Mouse (Mus musculus) lung, postnatal 4 days (tissue): ENCODE data around the gene Nicn1.
"Not testable (repeated sequence)": the region's sequence is repeated elsewhere in the genome, so short reads cannot be mapped to it uniquely, and the experiment has no call there.

ENCODE experiments used
- DNase-seq, 2 experiments: peaks; one replicate each; pipeline ENCODE4 v3.0.0; 2021

Gene Nicn1

DNA sequence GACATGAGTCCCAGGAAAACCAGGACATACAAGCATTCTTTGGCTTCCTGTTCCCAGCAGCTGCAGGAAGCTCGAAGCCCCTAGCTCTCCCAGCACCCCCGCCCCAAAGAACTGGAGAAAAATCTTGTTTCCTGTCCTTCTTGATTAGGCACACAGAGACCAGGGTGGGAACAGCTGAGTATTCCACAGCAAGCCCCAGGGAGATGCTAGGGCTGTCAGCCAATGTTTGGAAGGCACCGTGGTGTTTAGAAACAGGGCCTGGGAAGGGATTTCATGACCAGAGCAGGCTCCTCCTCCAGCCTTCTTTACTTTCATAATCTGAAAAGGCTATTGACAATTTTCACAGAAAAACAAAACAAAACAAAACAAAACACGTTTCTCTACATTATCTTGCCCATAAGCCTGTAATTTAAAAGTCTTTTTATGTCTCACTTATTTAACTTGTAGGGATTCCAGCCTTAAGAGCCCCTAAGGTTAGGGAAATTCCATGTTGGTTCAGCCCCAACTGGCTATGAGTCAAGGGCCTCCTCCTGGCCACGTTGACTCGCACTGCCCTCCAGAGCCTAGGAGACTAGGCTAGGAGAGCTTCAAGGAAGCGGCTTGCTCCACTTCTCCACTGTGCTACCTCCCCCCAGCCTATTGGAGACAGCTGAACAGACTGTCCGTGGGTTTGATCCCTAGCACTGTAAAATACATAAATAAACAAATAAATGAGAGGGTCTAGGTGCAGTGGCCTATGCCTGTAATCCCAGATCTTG is 10.0 kb upstream of the Nicn1 start:
- peak; percentile 70 to 86 for DNase-seq

DNA sequence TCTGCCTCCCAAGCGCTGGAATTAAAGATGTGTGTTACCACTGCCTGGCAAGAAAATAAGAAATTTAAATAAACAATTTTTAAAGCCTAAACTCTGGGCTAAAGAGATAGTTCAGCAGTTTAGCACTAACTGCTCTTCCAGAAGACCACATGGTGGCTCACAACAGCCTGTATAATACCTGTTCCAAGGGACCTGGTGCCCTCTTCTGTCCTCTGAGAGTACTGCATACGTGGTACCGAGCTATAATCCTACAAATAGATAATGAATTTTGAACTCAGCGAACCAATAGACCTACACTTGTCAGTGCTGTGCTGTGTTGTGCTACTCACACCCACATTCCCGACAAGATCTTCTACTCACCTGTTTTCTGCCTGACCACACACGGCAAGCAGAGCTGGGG is 5.8 kb upstream of the Nicn1 start:
- peak; percentile 39 to 82 for DNase-seq

DNA sequence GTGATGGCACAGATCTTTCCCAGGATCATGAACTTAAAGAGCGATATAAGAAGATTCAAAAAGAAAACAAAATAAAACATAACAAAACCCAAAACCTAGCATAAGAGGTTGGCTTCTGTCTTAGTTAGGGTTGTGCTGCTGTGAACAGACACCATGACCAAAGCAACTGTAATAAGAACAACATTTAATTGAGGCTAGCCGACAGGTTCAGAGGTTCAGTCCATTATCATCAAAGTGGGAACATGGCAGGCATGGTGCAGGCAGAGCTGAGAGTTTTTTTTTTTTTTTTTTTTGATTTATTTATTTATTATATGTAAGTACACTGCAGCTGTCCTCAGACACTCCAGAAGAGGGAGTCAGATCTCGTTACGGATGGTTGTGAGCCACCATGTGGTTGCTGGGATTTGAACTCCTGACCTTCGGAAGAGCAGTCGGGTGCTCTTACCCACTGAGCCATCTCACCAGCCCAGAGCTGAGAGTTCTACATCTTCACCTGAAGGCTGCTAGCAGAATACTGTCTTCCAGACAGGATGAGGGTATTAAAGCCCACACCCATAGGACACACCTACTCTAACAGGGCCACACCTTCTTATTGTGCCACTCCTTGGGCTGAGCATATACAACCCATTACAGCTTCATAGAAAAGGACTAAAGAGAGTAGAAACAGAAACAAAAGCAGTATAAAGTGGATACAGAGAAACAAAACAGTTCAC is 2.5 kb upstream of the Nicn1 start:
- not testable (repeated sequence) for DNase-seq

DNA sequence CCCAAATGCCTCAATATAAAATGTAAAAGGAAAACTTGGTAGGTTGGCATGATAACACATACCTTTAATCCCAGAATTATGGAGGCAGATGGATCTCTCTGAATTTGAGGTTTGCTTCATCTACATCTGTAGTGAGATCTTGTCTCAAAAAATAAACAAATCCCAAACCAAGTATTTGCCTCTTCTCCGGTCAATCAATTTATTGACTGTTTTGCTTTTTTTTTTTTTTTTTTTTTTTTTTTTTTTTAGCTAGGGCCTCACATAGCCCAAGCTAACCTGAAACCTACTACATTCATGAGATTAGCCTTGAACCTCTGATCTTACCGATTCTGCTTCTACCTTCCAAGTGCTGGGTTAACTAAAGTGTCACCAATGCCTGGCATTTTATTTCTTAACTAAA is 882 bp upstream of the Nicn1 start:
- no peak for DNase-seq

DNA sequence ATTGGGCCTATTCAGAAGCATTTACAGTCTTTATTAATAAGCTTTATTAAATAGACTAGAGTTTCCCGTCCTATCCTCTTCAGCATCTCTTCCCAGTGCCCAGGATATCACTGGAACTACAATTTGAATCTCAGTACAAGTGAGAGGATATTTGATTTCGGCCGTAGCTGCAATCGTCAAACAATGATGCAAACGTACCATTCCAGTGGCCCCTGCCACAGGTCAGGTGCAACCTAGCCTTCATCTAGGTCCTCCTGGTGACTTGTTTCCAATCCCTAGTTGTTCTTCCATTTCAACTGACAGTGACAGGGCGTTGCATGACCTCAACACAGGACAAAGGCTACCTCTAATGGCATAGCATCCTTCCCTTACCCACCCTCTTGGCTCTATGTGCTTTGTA is 544 bp downstream of the Nicn1 start:
- no peak for DNase-seq

DNA sequence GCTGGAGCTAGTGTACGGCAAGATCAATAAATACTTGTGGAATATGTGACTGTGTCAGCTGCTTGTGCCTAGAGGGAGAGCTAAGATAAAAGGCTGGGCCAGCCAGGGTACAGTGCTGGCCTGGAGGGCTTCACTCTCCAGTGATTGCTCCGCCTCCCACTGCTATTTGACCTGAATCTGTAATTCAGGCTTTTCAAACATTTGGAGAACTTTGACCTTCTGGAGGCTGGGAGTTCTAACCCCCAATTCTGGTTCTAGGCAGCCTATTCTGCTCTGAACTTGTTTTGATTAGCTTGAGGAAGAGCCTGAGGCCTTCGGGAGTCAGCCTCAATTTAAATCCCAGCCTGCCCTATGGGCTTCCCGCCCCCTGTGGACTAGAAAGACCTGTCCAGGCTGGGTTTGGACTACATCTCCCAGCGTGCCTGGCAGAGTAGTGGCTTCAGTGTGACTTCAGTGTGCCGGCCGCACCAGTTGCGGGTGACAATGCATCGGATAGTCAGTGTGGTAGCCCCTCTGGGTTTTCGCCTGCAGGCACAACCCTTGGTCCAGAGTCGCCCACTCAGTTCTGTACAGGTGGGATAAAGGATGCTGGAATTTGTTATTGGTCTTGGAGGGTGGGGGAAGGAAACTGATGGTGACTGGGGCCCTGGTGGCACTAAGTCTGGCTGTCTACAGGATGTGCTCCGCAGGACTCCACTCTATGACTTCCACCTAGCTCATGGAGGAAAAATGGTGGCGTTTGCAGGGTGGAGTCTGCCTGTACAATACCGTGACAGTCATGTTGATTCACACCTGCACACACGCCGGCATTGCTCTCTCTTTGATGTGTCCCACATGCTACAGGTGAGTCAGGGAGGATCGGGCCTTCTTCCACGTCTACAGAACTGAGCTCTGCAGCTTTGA is 6.5 kb downstream of the Nicn1 start, which contains the start of gene Amt:
Gene Amt, plus strand, starts transcription at position 401 of the 903 bp plus-strand sequence.
- peak; percentile 29 to 57 for DNase-seq

DNA sequence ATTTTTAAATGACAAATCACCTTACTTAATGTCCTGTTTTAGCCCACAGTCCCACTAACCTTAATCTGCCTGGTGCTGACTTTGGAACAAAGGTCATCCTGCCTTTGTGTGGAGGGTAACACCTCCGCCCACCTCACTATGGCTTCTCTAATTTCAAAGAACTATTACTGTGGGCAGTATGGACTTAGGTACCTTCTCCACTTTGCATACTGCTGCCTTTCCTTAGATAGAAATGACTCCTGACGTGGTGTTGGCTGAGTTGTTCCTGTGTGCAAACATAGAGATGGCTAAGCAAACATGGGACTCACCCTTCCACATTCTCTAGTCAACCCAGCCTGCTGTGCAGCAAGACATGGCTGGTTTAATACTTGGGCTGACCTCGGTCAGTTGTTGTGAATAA is 11.6 kb downstream of the Nicn1 start:
- DNase-seq: peak in 1 of 2 experiments; percentile 17

DNA sequence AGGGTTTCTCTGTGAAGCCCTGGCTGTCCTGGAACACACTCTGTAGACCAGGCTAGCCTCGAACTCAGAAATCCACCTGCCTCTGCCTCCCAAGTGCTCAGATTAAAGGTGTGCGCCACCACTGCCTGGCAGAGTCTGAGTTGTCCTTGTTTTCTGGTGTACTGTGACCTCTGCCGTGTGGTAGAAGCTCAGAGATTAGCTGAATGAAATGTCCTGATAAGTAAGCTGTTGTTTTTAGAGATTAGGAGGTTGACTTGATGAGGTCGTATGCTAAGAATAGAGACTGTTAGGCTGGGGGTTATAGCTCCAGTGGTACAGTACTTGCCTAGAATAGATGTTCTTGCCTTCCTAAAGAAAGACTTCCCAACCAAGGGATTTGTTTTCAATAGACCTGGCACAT is 14.5 kb downstream of the Nicn1 start:
- no peak for DNase-seq

DNA sequence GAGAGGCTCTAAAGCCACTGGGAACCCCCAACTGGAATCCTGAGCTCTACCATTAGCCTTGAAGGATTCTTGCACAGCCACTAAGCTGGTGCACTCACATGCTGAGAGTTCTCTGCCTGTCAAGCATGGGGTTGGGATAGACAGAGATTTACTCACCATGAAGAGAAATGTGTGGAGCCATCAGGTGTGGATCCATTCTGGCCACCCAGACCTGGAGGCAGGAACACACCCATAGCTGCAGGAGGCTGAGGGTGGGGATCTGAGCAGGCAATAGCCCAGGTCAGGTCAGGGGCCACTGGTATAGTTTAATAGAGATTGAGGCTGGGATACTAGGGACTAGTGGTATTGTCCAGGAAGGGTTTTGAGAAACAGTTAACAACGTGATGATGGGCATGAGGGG is 14.9 kb downstream of the Nicn1 start:
- DNase-seq: peak in 1 of 2 experiments; percentile 17

DNA sequence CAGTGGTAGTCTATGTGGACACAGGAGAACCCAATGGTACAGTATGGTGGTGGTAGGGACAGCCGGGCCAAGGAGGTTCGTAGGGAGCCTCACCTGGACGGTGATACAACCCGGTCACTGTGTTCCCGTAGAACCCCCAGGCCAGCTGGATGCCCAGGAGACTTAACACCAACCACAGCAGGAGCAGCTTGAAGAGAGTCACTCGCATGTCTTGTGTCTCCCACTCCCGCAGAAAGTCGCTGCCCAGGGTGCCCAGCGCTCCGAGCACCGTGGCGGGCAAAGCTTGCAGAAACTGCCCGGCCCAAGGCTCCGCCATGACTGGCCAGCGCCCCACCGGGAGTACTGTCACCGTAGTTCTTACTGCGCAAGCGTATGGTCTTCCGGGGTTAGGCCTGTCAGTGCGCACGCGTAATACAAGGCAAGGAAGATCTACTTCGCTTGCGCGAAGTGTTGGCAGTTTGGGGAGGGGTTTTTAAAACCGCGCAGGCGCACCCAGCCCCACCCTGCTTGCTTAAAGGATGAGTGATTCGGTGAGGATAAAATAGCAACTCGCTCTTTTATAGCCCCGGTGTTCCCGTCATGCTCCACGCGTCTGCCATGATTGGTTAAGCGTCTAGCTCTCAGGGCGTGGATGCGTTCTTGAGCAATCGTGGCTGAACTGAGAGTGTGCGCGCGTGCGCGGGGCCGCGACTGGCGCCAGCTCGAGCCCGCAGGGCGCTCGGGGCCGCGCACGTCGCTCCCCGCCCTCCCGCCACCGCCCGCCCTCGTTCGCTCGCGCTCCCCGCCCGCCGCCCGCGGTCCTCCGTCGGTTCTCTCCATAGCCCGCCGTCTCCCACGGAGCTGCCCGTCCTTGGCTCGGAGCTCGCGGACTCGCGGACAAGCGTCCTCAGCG is 15.6 kb downstream of the Nicn1 start, which contains the start of the genes Rhoa and Tcta:
Gene Rhoa, plus strand, starts transcription at position 501 of the 892 bp plus-strand sequence.
Gene Tcta, minus strand, starts transcription at position 532 of the 892 bp plus-strand sequence.
- peak; percentile 98 to 99 for DNase-seq

DNA sequence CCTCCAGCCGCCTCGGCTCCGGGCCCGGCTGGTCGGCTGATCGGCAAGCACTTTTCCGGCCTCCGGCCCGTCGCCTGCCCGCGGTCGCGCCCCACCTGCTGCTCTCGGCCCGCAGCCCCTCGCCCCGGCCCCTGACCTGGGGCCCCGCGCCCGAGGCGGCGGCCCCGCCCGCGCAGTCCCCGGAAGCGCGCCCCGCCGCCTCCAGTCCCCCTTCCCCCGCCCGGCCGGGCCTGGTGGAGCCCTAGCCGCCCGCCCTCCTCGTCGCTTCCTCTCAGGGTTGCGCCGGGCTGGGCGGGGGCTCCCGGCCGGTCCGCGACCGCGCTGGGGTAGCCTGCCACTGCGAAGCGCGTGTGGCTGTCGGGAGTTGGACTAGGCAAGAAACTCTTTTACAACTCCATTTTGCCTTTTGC is 16.3 kb downstream of the Nicn1 start:
- DNase-seq: peak; percentile 89 to 92

DNA sequence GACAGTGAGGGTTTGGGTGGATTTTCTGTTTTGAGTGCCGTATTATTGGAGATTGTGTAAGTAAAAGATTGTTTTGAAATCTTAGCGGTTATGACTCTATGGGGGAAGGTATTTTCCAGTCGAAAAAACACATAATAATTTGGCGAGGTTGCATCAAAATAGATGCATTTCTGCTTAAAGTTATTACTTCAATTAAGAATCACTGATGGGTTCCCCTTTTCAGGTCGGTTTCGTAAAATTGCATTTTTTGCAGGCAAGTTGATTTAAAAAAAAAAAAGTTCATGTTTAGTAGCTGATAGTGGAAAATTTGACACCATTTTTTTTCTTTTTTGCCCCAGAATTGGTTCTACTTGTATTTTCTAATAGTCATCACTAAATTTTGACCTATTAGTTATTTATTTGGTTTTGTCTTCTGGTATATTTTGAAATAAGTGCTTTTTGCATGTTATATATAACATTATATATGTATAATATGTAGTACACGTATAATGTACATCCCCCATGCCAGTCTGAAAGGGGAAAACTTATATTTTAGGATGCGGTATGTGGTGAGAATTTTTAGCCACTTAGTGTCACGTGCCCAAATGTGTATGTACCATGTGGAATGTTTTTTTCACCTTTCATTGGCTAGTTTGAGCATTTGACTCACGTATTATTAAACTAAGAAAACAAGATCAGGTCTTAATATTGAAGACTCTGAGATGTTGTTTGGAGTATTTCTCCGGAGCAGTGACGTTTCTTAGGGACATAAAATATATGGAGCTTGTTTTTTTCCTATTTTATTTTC is 17.0 kb downstream of the Nicn1 start:
- no peak for DNase-seq

DNA sequence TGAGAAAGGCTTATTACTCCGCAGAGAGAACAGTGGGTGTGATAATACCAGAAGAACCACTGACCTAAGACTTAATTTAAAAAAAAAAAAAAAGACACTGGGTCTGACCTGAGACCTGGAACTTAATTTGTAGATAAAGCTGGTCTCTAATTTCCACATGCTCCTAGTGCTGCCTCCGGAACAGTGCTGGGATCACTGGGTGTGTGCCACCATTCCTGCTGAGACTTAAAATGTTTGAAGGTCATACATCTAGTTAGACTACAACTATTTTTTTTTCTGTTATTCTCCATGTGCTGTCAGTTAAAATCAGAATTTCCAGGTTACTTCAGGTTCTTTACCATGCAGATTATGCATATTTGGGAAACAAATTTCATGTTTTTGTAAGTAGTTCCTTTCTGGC is 17.9 kb downstream of the Nicn1 start:
- DNase-seq: no peak

DNA sequence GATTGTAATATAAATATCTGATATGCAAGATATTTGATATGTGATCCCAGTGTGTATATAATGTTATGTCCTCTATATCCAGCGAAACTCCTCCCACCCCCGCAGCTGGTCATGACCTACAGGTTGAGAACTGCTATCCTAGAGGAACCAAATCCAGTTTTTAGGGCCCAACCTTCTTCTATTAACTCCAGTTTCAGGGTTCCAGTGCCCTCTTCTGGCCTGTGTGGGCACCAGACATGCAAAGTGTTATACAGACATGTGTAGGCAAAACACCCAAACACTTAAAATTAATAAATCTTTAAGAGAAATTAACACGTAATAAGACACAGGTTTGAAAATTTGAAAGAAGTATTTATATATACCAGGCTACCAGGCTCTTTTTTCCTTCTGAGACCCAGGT is 27.3 kb downstream of the Nicn1 start:
- peak in 1 of 2 experiments; percentile 22 for DNase-seq

DNA sequence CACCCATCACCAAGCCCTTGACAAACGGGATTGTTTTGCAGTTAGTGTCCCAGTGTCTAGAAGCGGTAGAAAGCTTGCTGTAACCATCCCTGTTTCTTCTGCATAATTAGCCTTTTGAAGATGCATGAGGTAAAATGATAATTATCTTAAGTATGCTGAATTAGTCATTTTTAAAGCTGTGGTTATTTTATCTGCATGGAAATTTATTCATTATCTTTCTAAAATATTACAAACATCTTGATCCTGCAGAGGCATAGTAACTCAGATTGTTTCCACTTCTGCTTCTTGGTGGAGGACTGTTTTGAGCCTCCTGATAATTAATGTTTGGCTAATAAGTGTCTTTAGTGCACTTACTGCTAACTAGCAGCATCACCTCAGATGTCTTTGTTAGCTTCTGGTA is 28.2 kb downstream of the Nicn1 start:
- no peak for DNase-seq

DNA sequence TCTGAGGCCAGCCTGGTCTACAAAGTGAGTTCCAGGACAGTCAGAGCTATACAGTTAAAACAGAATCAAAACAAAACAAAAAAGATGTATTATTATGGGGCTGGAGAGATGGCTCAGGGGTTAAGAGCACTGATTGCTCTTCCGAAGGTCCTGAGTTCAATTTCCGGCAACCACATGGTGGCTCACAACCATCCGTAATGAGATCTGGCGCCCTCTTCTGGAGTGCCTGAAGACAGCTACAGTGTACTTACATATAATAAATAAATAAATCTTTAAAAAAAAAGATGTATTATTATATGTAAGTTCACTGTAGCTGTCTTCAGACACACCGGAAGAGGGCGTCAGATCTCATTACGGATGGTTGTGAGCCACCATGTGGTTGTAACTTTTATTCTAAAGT is 31.8 kb downstream of the Nicn1 start:
- not testable (repeated sequence) for DNase-seq

DNA sequence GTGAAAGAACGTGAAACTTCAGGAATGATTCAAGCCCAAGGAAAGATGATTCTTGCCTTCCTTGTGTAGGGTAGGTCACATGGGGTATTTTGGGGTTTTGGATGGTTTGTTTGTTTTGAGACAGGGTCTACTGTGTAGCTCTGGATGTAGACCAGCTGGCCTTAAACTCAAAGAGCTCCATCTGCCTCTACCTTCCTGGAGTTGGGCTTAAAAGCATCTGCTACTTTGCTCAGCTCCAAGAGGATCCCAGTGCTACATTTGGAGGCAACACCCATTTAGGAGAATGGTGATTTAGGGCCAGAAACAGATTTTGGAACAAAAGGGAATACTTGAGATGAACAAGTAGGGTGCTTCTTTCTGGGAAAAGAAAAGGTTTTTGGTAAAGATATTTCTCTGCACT is 34.6 kb downstream of the Nicn1 start:
- DNase-seq: no peak

DNA sequence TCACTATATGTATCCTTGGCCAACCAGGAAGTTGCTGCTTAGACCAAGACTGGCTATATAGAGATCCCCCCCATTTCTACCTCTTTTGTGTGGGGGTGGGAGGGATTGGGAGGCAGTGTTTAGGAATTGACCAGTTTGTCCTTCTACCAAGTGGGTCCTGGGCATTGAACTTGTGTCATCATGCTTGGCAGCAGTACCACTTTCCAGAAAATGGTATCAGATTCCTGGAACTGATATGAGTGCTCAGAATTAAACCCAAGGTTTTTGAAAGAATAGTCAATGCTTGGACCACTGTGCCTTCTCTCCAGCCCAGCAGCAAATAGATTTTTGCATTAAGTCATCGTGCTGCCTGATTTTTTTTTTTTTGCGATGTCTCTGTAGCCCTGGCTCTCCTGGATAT is 35.6 kb downstream of the Nicn1 start:
- no peak for DNase-seq

DNA sequence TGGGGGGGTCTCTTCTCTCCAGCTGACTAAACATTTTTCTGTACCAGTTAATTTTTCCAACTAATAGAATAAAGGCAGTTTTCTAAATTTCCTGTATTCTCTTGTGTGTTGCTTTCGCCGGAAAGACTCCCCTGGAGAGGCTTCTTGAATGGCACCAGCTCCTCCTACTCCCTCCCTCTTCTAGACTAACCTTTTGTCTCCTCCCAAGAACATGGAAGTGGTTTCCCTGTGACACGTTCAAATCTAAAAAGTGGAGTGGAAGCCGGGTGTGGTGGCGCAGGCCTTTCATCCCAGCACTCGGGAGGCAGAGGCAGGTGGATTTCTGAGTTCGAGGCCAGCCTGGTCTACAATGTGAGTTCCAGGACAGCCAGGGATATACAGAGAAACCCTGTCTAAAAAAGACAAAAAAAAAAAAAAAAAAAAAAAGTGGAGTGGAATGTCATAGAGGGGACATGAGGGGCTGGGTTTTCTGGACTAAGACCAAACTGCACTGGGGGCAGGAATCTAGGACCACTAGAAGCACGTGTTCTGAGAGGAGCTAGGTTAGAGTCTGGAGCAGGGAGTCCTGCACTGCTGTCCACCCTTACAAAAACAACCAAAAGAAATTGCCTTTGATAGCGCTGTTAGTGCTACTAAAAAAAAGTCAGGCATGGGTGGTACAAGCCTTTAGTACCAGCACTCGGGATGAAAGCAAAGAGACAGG is 47.8 kb downstream of the Nicn1 start:
- DNase-seq: no peak

DNA sequence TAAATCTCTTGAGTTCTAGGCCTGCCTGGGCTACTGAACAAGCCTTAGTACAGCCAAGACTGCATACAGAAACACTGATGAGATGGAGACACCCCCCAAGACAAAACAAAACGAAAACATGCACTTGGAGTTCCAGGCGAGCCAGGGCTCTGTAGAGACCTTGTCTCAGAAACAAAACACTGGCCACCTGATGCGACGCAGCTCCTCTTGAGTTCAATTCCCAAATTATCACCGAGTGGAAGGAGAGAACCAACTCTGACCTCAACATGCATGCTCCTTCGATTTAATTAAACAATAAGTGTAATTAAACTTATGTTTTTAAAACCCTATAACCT is 48.3 kb downstream of the Nicn1 start:
- peak in 1 of 2 experiments; percentile 25 for DNase-seq
